Mouse (Mus musculus): ENCODE measurements around the gene Birc5. TPM values are rescaled to one million over a fixed set of nuclear protein-coding genes. Genes with fewer than 3 reads are reported as not detected.

The Birc5 gene
- total and polyA plus RNA-seq, 2 experiments from 2014 or later = 6.0 to 13.2 TPM

- ATAC-seq (ENCODE audit: low FRiP score) = no peak
- whole genome bisulfite sequencing = 91% methylated on average over 10 of the region's 13 CpGs
- Histone ChIP-seq H3K4me2 (ENCODE audit: low read depth, low read length, poor library complexity, severe bottlenecking) (no peak overlapping the region), H3K36me3 (ENCODE audit: insufficient read depth, low read length) (no peaks in the 10 kb centered on the region), H3K9me3 (ENCODE audit: low read length) (no peaks in the 10 kb centered on the region), H3K27ac (ENCODE audit: low read depth, low read length) (no peak overlapping the region), H3K4me3 (ENCODE audit: low read depth, low read length) (no peak overlapping the region), H3K9ac (replicated peaks; ENCODE audit: low read length, poor library complexity, severe bottlenecking) (no peak overlapping the region), H3K4me1 (ENCODE audit: insufficient read depth, low read length) (no peaks in the 10 kb centered on the region), H3K27me3 (ENCODE audit: insufficient read depth, low read length) (no peaks in the 10 kb centered on the region)
- TF ChIP-seq CTCF (IDR thresholded peaks at IDR 0.05) = no peak
- DNase-seq (ENCODE audit: low spot score) = no peak
Observed at GRCm38 (mm10) chr11:117816389-117816996, 32.6 kb upstream of the Birc5 start.

GRCm38 (mm10) chr11:117819095-117819494 lies 30.0 kb upstream of the Birc5 start:
- Histone ChIP-seq H3K4me2 (ENCODE audit: low read depth, low read length, poor library complexity, severe bottlenecking) (no peak overlapping the region), H3K27me3 (ENCODE audit: insufficient read depth, low read length) (no peaks in the 10 kb centered on the region), H3K4me3 (ENCODE audit: low read depth, low read length) (no peak overlapping the region), H3K9me3 (ENCODE audit: low read length) (no peaks in the 10 kb centered on the region), H3K4me1 (ENCODE audit: insufficient read depth, low read length) (no peaks in the 10 kb centered on the region), H3K36me3 (ENCODE audit: insufficient read depth, low read length) (no peaks in the 10 kb centered on the region), H3K27ac (ENCODE audit: low read depth, low read length) (no peak overlapping the region), H3K9ac (replicated peaks; ENCODE audit: low read length, poor library complexity, severe bottlenecking) (no peak overlapping the region)
- no peak for TF ChIP-seq CTCF (IDR thresholded peaks at IDR 0.05)
- DNase-seq (ENCODE audit: low spot score) = no peak
- WGBS = 58% methylated on average over 8 of the region's 8 CpGs
- ATAC-seq (ENCODE audit: low FRiP score) = no peak

GRCm38 (mm10) chr11:117820173-117820572 lies 28.9 kb upstream of the Birc5 start:
- no peak for TF ChIP-seq CTCF (IDR thresholded peaks at IDR 0.05)

GRCm38 (mm10) chr11:117821868-117822267 lies 27.2 kb upstream of the Birc5 start:
- no peak overlapping the region for H3K4me2 ChIP-seq (ENCODE audit: low read depth, low read length, poor library complexity, severe bottlenecking)
- H3K9ac ChIP-seq (replicated peaks; ENCODE audit: low read length, poor library complexity, severe bottlenecking) = no peak overlapping the region
- WGBS = 90% methylated on average over 9 of the region's 9 CpGs
- H3K9me3 ChIP-seq (ENCODE audit: low read length) = no peaks in the 10 kb centered on the region
- H3K4me1 ChIP-seq (ENCODE audit: insufficient read depth, low read length) = 0 out of 2 replicates have a peak, but pooled peaks cover 4% of the 10 kb centered on the region
- no peak overlapping the region for H3K4me3 ChIP-seq (ENCODE audit: low read depth, low read length)
- ATAC-seq (ENCODE audit: low FRiP score) = no peak
- no peaks in the 10 kb centered on the region for H3K36me3 ChIP-seq (ENCODE audit: insufficient read depth, low read length)
- DNase-seq (ENCODE audit: low spot score) = no peak
- H3K27me3 ChIP-seq (ENCODE audit: insufficient read depth, low read length) = no peaks in the 10 kb centered on the region
- H3K27ac ChIP-seq (ENCODE audit: low read depth, low read length) = no peak overlapping the region
- TF ChIP-seq CTCF (IDR thresholded peaks at IDR 0.05) = no peak

More at GRCm38 (mm10) chr11:117820173-117820572, 28.9 kb upstream of the Birc5 start:
- WGBS = 100% methylated on average over 7 of the region's 7 CpGs
- ATAC-seq (ENCODE audit: low FRiP score) (no peak), DNase-seq (ENCODE audit: low spot score) (no peak)
- 0 out of 2 replicates have a peak, but pooled peaks cover 1% of the 10 kb centered on the region for H3K4me1 ChIP-seq (ENCODE audit: insufficient read depth, low read length)
- no peaks in the 10 kb centered on the region for H3K36me3 ChIP-seq (ENCODE audit: insufficient read depth, low read length)
- no peak overlapping the region for H3K9ac ChIP-seq (replicated peaks; ENCODE audit: low read length, poor library complexity, severe bottlenecking)
- no peak overlapping the region for H3K4me2 ChIP-seq (ENCODE audit: low read depth, low read length, poor library complexity, severe bottlenecking)
- no peak overlapping the region for H3K4me3 ChIP-seq (ENCODE audit: low read depth, low read length)
- H3K27me3 ChIP-seq (ENCODE audit: insufficient read depth, low read length) = no peaks in the 10 kb centered on the region
- H3K27ac ChIP-seq (ENCODE audit: low read depth, low read length) = no peak overlapping the region
- H3K9me3 ChIP-seq (ENCODE audit: low read length) = no peaks in the 10 kb centered on the region

- H3K4me3 ChIP-seq (ENCODE audit: low read depth, low read length) = no peak overlapping the region
- H3K4me1 ChIP-seq (ENCODE audit: insufficient read depth, low read length) = 0 out of 2 replicates have a peak, but pooled peaks cover 4% of the 10 kb centered on the region
- H3K4me2 ChIP-seq (ENCODE audit: low read depth, low read length, poor library complexity, severe bottlenecking) = no peak overlapping the region
- TF ChIP-seq CTCF (IDR thresholded peaks at IDR 0.05) = no peak
- no peaks in the 10 kb centered on the region for H3K9me3 ChIP-seq (ENCODE audit: low read length)
- no peaks in the 10 kb centered on the region for H3K36me3 ChIP-seq (ENCODE audit: insufficient read depth, low read length)
- no peak overlapping the region for H3K9ac ChIP-seq (replicated peaks; ENCODE audit: low read length, poor library complexity, severe bottlenecking)
- H3K27me3 ChIP-seq (ENCODE audit: insufficient read depth, low read length) = no peaks in the 10 kb centered on the region
- no peak for DNase-seq (ENCODE audit: low spot score)
- H3K27ac ChIP-seq (ENCODE audit: low read depth, low read length) = no peak overlapping the region
- 88% methylated on average over 7 of the region's 7 CpGs for WGBS
- no peak for ATAC-seq (ENCODE audit: low FRiP score)
Observed at GRCm38 (mm10) chr11:117822728-117823241, 26.3 kb upstream of the Birc5 start.

- H3K4me3 ChIP-seq (ENCODE audit: low read depth, low read length) = no peak overlapping the region
- H3K4me2 ChIP-seq (ENCODE audit: low read depth, low read length, poor library complexity, severe bottlenecking) = no peak overlapping the region
- no peaks in the 10 kb centered on the region for H3K36me3 ChIP-seq (ENCODE audit: insufficient read depth, low read length)
- WGBS = 97% methylated on average over 6 of the region's 6 CpGs
- no peak overlapping the region for H3K27ac ChIP-seq (ENCODE audit: low read depth, low read length)
- no peak overlapping the region for H3K9ac ChIP-seq (replicated peaks; ENCODE audit: low read length, poor library complexity, severe bottlenecking)
- no peaks in the 10 kb centered on the region for H3K9me3 ChIP-seq (ENCODE audit: low read length)
- ATAC-seq (ENCODE audit: low FRiP score) = no peak
- no peak for DNase-seq (ENCODE audit: low spot score)
- TF ChIP-seq CTCF (IDR thresholded peaks at IDR 0.05) = no peak
- 0 out of 2 replicates have a peak, but pooled peaks cover 4% of the 10 kb centered on the region for H3K4me1 ChIP-seq (ENCODE audit: insufficient read depth, low read length)
- no peaks in the 10 kb centered on the region for H3K27me3 ChIP-seq (ENCODE audit: insufficient read depth, low read length)
Observed at GRCm38 (mm10) chr11:117823411-117823810, 25.6 kb upstream of the Birc5 start.
